ENCODE assay signal across 34 mouse cellular contexts in genomic region chr5:92760542-92760941, GRCm38 (mm10).
"Had no signal": no experiment of that assay in that cellular context is flagged by ENCODE, and none has a peak within 500 bp of the region (broad histone marks: within the 10 kb centered on the region; RNA-seq: fewer than 3 reads in every experiment).

No protein-coding gene starts in this region.

- H3K4me1 ChIP-seq: hindbrain, embryonic 12.5 days; hindbrain, embryonic 13.5 days; hindbrain, embryonic 15.5 days had no signal

- ATAC-seq: hindbrain, embryonic 16.5 days; hindbrain, postnatal 0 days; inflammation-experienced regulatory T-cells, adult 6 months; intestine, embryonic 15.5 days; intestine, embryonic 16.5 days; intestine, postnatal 0 days had no signal

- H3K4me2 ChIP-seq: heart, embryonic 12.5 days; heart, embryonic 13.5 days; heart, embryonic 15.5 days; hindbrain, embryonic 12.5 days; hindbrain, embryonic 13.5 days; hindbrain, embryonic 14.5 days; hindbrain, embryonic 15.5 days; intestine, embryonic 15.5 days; kidney, embryonic 15.5 days had no signal

- H3K9me3 ChIP-seq: heart, embryonic 10.5 days; heart, embryonic 13.5 days; heart, embryonic 15.5 days; hindbrain, embryonic 10.5 days; hindbrain, embryonic 12.5 days; hindbrain, embryonic 13.5 days; hindbrain, embryonic 15.5 days; intestine, embryonic 15.5 days; kidney, embryonic 15.5 days had no signal

- H3K4me3 ChIP-seq: heart, embryonic 10.5 days; heart, embryonic 12.5 days; heart, embryonic 13.5 days; heart, embryonic 15.5 days; hindbrain, embryonic 10.5 days; hindbrain, embryonic 12.5 days; hindbrain, embryonic 13.5 days; hindbrain, embryonic 15.5 days; intestine, embryonic 15.5 days; kidney, embryonic 15.5 days; layer of hippocampus, adult 2 months; left cerebral cortex, adult 2 months had no signal

- H3K9ac ChIP-seq: heart, embryonic 12.5 days; heart, embryonic 13.5 days; heart, embryonic 15.5 days; hindbrain, embryonic 12.5 days; hindbrain, embryonic 13.5 days; hindbrain, embryonic 14.5 days; hindbrain, embryonic 15.5 days; intestine, embryonic 15.5 days; kidney, embryonic 15.5 days had no signal

- H3K27ac ChIP-seq: heart, embryonic 10.5 days; heart, embryonic 13.5 days; heart, embryonic 15.5 days; hindbrain, embryonic 10.5 days; hindbrain, embryonic 12.5 days; hindbrain, embryonic 13.5 days; hindbrain, embryonic 14.5 days; hindbrain, embryonic 15.5 days; hindbrain, postnatal 0 days; intestine, embryonic 15.5 days; kidney, embryonic 15.5 days; kidney, postnatal 0 days; layer of hippocampus, adult 2 months; left cerebral cortex, adult 2 months had no signal

- H3K36me3 ChIP-seq: heart, embryonic 10.5 days; heart, embryonic 12.5 days; heart, embryonic 13.5 days; heart, embryonic 15.5 days; hindbrain, embryonic 10.5 days; hindbrain, embryonic 12.5 days; hindbrain, embryonic 13.5 days; hindbrain, embryonic 15.5 days; intestine, embryonic 15.5 days; kidney, embryonic 15.5 days had no signal

- DNase-seq: heart, postnatal 10 days; heart, postnatal 14 days; heart, postnatal 36 days; heart, postnatal 4 days; kidney, adult 11 months; kidney, adult 18-20 months; kidney, adult 2 months; kidney, adult 8-10 months; kidney, adult 9 months; kidney, postnatal 10 days; kidney, postnatal 14 days; kidney, postnatal 25 days; kidney, postnatal 36 days; kidney, postnatal 4 days; layer of hippocampus, adult 9-11 months had no signal

- H3K27me3 ChIP-seq: heart, embryonic 12.5 days; heart, embryonic 13.5 days; heart, embryonic 15.5 days; hindbrain, embryonic 12.5 days; hindbrain, embryonic 13.5 days; hindbrain, embryonic 15.5 days; intestine, embryonic 15.5 days; kidney, embryonic 15.5 days had no signal
